Comparison of ENCODE assay signal across 8 mouse cellular contexts in genomic region chr8:80913016-80913748, GRCm38 (mm10). TPM values are rescaled to one million over a fixed set of nuclear protein-coding genes. Genes with fewer than 3 reads are reported as not detected.
DNase-seq lines count a peak whose midpoint lies in the region; ATAC-seq lines count a peak whose summit lies in the region.

No protein-coding gene starts in this region.

- no peaks in the 10 kb centered on the region for H3K36me3 ChIP-seq in intestine, embryonic 16.5 days (ENCODE audit: control insufficient read depth, insufficient read depth, low read length)

- H3K27me3 ChIP-seq in intestine, embryonic 16.5 days (replicated peaks; ENCODE audit: control insufficient read depth, insufficient read depth, low read length), result no peaks in the 10 kb centered on the region

- peak; percentile 18 for DNase-seq in adrenal gland, adult 8-10 months
- no peak for DNase-seq in adrenal gland, postnatal 4 days (ENCODE audit: low spot score in 2 of 2)
- DNase-seq in right cerebral cortex, postnatal 10 days (ENCODE audit: low spot score in 2 of 2), result peak; percentile 30 to 53
- no peak for DNase-seq in right cerebral cortex, postnatal 4 days
- peak; percentile 51 to 59 for DNase-seq in lung, postnatal 4 days
- no peak for DNase-seq in cerebellum, postnatal 4 days (ENCODE audit: low spot score in 2 of 2)

- no peak overlapping the region for H3K4me2 ChIP-seq in intestine, embryonic 16.5 days (ENCODE audit: low read depth, low read length)

- ATAC-seq in intestine, embryonic 16.5 days, result peak; percentile 78
- no peak for ATAC-seq in cerebellum, adult (ENCODE audit: insufficient number of reproducible peaks, low FRiP score, low TSS enrichment)

- H3K9me3 ChIP-seq in intestine, embryonic 16.5 days (ENCODE audit: control insufficient read depth, low read length), result no peaks in the 10 kb centered on the region

- 100% methylated on average over 1 of the region's 1 CpGs for WGBS in intestine, embryonic 16.5 days

- no peak overlapping the region for H3K4me3 ChIP-seq in intestine, embryonic 16.5 days (ENCODE audit: low read length)

- peak overlapping the region; percentile 60 for H3K27ac ChIP-seq in intestine, embryonic 16.5 days (ENCODE audit: low read length)

- no peak overlapping the region for H3K9ac ChIP-seq in intestine, embryonic 16.5 days (ENCODE audit: low read depth, low read length)

- 0 out of 2 replicates have a peak, but pooled peaks cover 5% of the 10 kb centered on the region for H3K4me1 ChIP-seq in intestine, embryonic 16.5 days (ENCODE audit: control insufficient read depth, insufficient read depth, low read length)

RNA-seq across cellular contexts. Expression of gene Gab1, which starts 32.9 kb away (rescaled TPM):
- total RNA-seq in adrenal gland, adult 8-10 months (2022), result 10 to 100 TPM; 20.6 to 28.4 (median 22.0) TPM
- total RNA-seq in adrenal gland, postnatal 4 days (2021), result 10 to 100 TPM; 34.6 TPM
- polyA plus RNA-seq in intestine, embryonic 16.5 days (2015; fragmentation: Nextera tagmentation; extraction: Ambion mirVana), result 9.0 and 10.5 TPM in 2 replicates

Comparison
In these comparisons a context has a peak if more than half of its experiments do, and no peak if none do; other contexts are left out.
1. DNase-seq: peak in adrenal gland, adult 8-10 months (single experiment), right cerebral cortex, postnatal 10 days (2 of 2) and lung, postnatal 4 days (2 of 2); none in adrenal gland, postnatal 4 days (0 of 2), right cerebral cortex, postnatal 4 days (single experiment) and cerebellum, postnatal 4 days (0 of 2).